Mouse (Mus musculus): ENCODE results near the gene Tmem51. TPM values are rescaled to one million over a fixed set of nuclear protein-coding genes. Genes with fewer than 3 reads are reported as not detected.

The Tmem51 gene
- polyA plus RNA-seq, 1 experiment: 9.6 TPM

GRCm38 (mm10) chr4:141988178-141988577 lies 95.9 kb downstream of the Tmem51 start:
- no peak overlapping the region for H3K4me3 ChIP-seq (ENCODE audit: control insufficient read depth, insufficient read depth, low read length)
- no peak for DNase-seq
- H3K4me1 ChIP-seq (replicated peaks; ENCODE audit: control insufficient read depth, insufficient read depth, low read length): no peaks in the 10 kb centered on the region
- no peak overlapping the region for H3K27ac ChIP-seq (ENCODE audit: control insufficient read depth, insufficient read depth, low read length)
- H3K36me3 ChIP-seq (ENCODE audit: control insufficient read depth, insufficient read depth, low read length): no peaks in the 10 kb centered on the region
- whole genome bisulfite sequencing: 56% methylated on average over 1 of the region's 1 CpGs
- no peaks in the 10 kb centered on the region for H3K27me3 ChIP-seq (ENCODE audit: control insufficient read depth, insufficient read depth, low read length)
- TF ChIP-seq POLR2A (IDR thresholded peaks at IDR 0.05; ENCODE audit: control insufficient read depth, extremely low read depth, insufficient read depth, low read length, poor library complexity) (no peak), CTCF (IDR thresholded peaks at IDR 0.05; ENCODE audit: borderline replicate concordance, control insufficient read depth, extremely low read depth, insufficient read depth, low read length, poor library complexity) (no peak)

GRCm38 (mm10) chr4:141983689-141984088 lies 100.4 kb downstream of the Tmem51 start:
- no peak for TF ChIP-seq POLR2A (IDR thresholded peaks at IDR 0.05; ENCODE audit: control insufficient read depth, extremely low read depth, insufficient read depth, low read length, poor library complexity)
- no peak for TF ChIP-seq CTCF (IDR thresholded peaks at IDR 0.05; ENCODE audit: borderline replicate concordance, control insufficient read depth, extremely low read depth, insufficient read depth, low read length, poor library complexity)
- no peaks in the 10 kb centered on the region for H3K36me3 ChIP-seq (ENCODE audit: control insufficient read depth, insufficient read depth, low read length)
- H3K27me3 ChIP-seq (ENCODE audit: control insufficient read depth, insufficient read depth, low read length): no peaks in the 10 kb centered on the region
- DNase-seq: no peak
- H3K27ac ChIP-seq (ENCODE audit: control insufficient read depth, insufficient read depth, low read length): no peak overlapping the region
- no peaks in the 10 kb centered on the region for H3K4me1 ChIP-seq (replicated peaks; ENCODE audit: control insufficient read depth, insufficient read depth, low read length)
- 63% methylated on average over 3 of the region's 3 CpGs for WGBS
- H3K4me3 ChIP-seq (ENCODE audit: control insufficient read depth, insufficient read depth, low read length): no peak overlapping the region

- no peaks in the 10 kb centered on the region for H3K27me3 ChIP-seq (ENCODE audit: control insufficient read depth, insufficient read depth, low read length)
- WGBS: 92% methylated on average over 3 of the region's 3 CpGs
Observed at GRCm38 (mm10) chr4:141981475-141981874, 102.6 kb downstream of the Tmem51 start.

More at GRCm38 (mm10) chr4:141981475-141981874, 102.6 kb downstream of the Tmem51 start:
- no peaks in the 10 kb centered on the region for H3K4me1 ChIP-seq (replicated peaks; ENCODE audit: control insufficient read depth, insufficient read depth, low read length)
- TF ChIP-seq POLR2A (IDR thresholded peaks at IDR 0.05; ENCODE audit: control insufficient read depth, extremely low read depth, insufficient read depth, low read length, poor library complexity) (no peak), CTCF (IDR thresholded peaks at IDR 0.05; ENCODE audit: borderline replicate concordance, control insufficient read depth, extremely low read depth, insufficient read depth, low read length, poor library complexity) (no peak)
- H3K27ac ChIP-seq (ENCODE audit: control insufficient read depth, insufficient read depth, low read length): no peak overlapping the region
- no peaks in the 10 kb centered on the region for H3K36me3 ChIP-seq (ENCODE audit: control insufficient read depth, insufficient read depth, low read length)
- no peak for DNase-seq
- no peak overlapping the region for H3K4me3 ChIP-seq (ENCODE audit: control insufficient read depth, insufficient read depth, low read length)

Other genes starting within 250 kb of the Tmem51 start
- gene Ctrc, start 237.9 kb downstream of the Tmem51 start, polyA plus RNA-seq (2012; rRNA removed): 0.35 and 0.43 TPM in 2 replicates
- gene Efhd2, start 209.4 kb downstream of the Tmem51 start, polyA plus RNA-seq (2012; rRNA removed): 120 and 128 TPM in 2 replicates
- gene Fhad1, start 69.2 kb downstream of the Tmem51 start, polyA plus RNA-seq (2012; rRNA removed): 0.78 and 1.1 TPM in 2 replicates
- gene Kazn, start 155.1 kb upstream of the Tmem51 start, polyA plus RNA-seq (2012; rRNA removed): 17.0 and 19.3 TPM in 2 replicates

Measured in thymus, adult 2 months (tissue).